Mouse (Mus musculus) thymus, adult 2 months (tissue): ENCODE data around the gene Arnt2.

Experiments used
- CTCF ChIP-seq: fragments of 200-500 bp; IDR thresholded peaks from 2 replicates; pipeline ENCODE4 v1.5.1; 2012; ENCODE audit warnings: mild to moderate bottlenecking, control low read depth, low read length, moderate library complexity, borderline replicate concordance; ENCODE audit not compliant: control insufficient read depth, poor library complexity, insufficient read depth; ENCODE audit errors: extremely low read depth
- POLR2A ChIP-seq: fragments of 200-500 bp; IDR thresholded peaks from 2 replicates; pipeline ENCODE4 v1.6.1; 2012; ENCODE audit warnings: mild to moderate bottlenecking, low read length, control low read depth, moderate library complexity; ENCODE audit not compliant: control insufficient read depth, poor library complexity, insufficient read depth; ENCODE audit errors: extremely low read depth

GRCm38 (mm10) chr7:84284974-84285373, 125.0 kb downstream of the Arnt2 start:
- no peak for TF ChIP-seq CTCF
- no peak for TF ChIP-seq POLR2A
